Mouse (Mus musculus) ES-Bruce4 (cell line): ENCODE measurements around the gene Map3k14. TPM values are rescaled to one million over a fixed set of nuclear protein-coding genes. Genes with fewer than 3 reads are reported as not detected.
A peak's percentile ranks its signal among the peaks of the same experiment; 100 is the strongest.

Experiments
- H3K27ac ChIP-seq: 2 replicates; pipeline ENCODE4 v1.5.1; 2012; ENCODE audit warnings: low read length, inconsistent platforms; ENCODE audit not compliant: insufficient read depth
- H3K27me3 ChIP-seq: 2 replicates; pipeline ENCODE4 v1.6.1; 2012; ENCODE audit warnings: mild to moderate bottlenecking, low read length, inconsistent platforms; ENCODE audit not compliant: control insufficient read depth, poor library complexity, insufficient read depth, severe bottlenecking
- H3K36me3 ChIP-seq: 2 replicates; pipeline ENCODE4 v1.6.1; 2012; ENCODE audit warnings: inconsistent platforms, mild to moderate bottlenecking, low read length, moderate library complexity; ENCODE audit not compliant: control insufficient read depth, poor library complexity, insufficient read depth, severe bottlenecking
- H3K4me1 ChIP-seq: one replicate; pipeline ENCODE4 v1.8.1; 2011; ENCODE audit warnings: low read length; ENCODE audit not compliant: control insufficient read depth, insufficient read depth
- H3K4me3 ChIP-seq: 2 replicates; pipeline ENCODE4 v1.5.1; 2011; ENCODE audit warnings: low read depth, mild to moderate bottlenecking, low read length
- H3K9ac ChIP-seq: 2 replicates; pipeline ENCODE4 v1.6.1; 2012; ENCODE audit warnings: low read depth, mild to moderate bottlenecking, inconsistent platforms; ENCODE audit not compliant: poor library complexity, severe bottlenecking
- H3K9me3 ChIP-seq: replicated peaks from 2 replicates; pipeline ENCODE4 v1.6.1; 2012; ENCODE audit warnings: mild to moderate bottlenecking, low read length, inconsistent platforms; ENCODE audit not compliant: control insufficient read depth, poor library complexity, insufficient read depth, severe bottlenecking
- CTCF ChIP-seq: IDR thresholded peaks from one replicate; pipeline ENCODE4 v1.8.1; 2011; ENCODE audit warnings: low read depth, low read length
- EP300 ChIP-seq: IDR thresholded peaks from 2 replicates; pipeline ENCODE4 v1.6.1; 2011; ENCODE audit warnings: low read depth, low read length; ENCODE audit not compliant: insufficient read depth
- POLR2A ChIP-seq: IDR thresholded peaks from one replicate; pipeline ENCODE4 v1.8.1; 2011; ENCODE audit warnings: low read length; ENCODE audit not compliant: insufficient read depth
- polyA plus RNA-seq: library from polyadenylated mRNA; stranded (reverse); fragments of >200 nt; gene quantifications from 2 replicates; pipeline ENCODE4 v1.2.4, GENCODE M21; 2011; ENCODE audit warnings: low read depth; ENCODE audit not compliant: missing spikeins, insufficient read depth, insufficient read length

Map3k14 gene
- polyA plus RNA-seq, 1 experiment = 2.2 TPM

DNA sequence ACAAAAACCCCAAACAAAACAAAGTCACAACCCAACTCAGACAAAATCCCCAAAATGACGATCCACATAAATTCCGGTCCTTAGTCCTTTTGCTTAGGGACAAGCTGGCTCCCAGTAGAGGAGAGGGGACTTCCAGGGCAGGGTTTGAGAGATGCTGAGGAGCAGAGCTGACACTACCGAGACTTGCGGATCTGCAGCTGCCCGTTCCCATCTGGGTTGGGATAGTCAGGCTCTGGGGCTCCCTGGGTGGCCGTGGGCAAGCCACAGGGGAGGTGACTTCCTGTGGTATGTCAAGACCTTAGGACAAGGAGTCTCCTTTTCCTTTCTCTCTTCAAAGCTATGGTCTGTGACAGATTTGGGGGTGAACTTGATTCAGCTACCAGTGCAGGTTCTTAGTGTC, 30.8 kb downstream of the Map3k14 start:
- Histone ChIP-seq H3K36me3 (no peaks in the 10 kb centered on the region), H3K9ac (no peak overlapping the region), H3K27ac (no peak overlapping the region)

DNA sequence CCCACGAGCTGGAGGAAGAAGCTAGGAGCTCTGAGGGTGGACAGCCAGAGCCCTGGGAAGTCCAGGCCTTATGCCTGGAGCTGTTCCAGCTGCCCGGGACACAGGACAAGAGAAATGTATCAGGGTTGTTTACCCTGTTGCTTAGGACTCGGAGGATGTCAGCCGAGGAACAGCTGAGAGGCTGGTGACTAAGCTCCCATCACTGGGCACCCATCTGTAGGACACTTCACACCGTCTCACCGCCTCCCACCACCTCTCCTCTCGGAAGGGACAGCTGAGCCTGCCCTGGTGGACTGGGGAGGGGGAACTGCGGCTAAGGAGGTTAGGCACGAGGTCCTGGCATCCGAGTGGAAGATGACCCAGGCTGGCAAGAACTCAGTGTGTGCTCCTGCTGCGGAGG, 31.6 kb downstream of the Map3k14 start:
- Histone ChIP-seq H3K4me3 (no peak overlapping the region), H3K9me3 (no peaks in the 10 kb centered on the region), H3K9ac (no peak overlapping the region), H3K27ac (no peak overlapping the region), H3K27me3 (no peaks in the 10 kb centered on the region), H3K4me1 (no peaks in the 10 kb centered on the region), H3K36me3 (no peaks in the 10 kb centered on the region)
- TF ChIP-seq EP300 (no peak), CTCF (no peak), POLR2A (no peak)

More for the DNA sequence above, 30.8 kb downstream of the Map3k14 start:
- H3K9me3 ChIP-seq = no peaks in the 10 kb centered on the region
- no peaks in the 10 kb centered on the region for H3K27me3 ChIP-seq
- no peak for TF ChIP-seq EP300
- H3K4me3 ChIP-seq = no peak overlapping the region
- no peaks in the 10 kb centered on the region for H3K4me1 ChIP-seq

DNA sequence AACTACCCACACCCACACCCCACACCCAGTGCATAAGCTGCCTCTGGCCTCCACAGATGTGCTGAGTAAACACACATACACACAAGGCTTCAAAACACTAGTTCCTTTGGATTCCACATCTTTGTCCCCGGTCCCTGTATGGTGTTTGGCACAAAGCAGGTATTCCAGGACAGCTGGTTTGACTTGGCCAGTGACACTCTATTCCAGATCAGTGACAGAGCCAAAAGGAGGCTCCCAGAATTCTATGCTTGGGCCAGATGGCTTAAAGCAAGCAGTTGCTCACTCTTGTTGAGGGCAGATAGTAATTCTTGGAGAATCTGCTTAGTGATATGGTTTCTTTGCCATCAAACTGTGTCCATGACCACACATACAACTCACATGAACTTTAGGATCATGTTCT, 32.8 kb downstream of the Map3k14 start:
- Histone ChIP-seq H3K4me3 (no peak overlapping the region), H3K9me3 (no peaks in the 10 kb centered on the region), H3K36me3 (no peaks in the 10 kb centered on the region), H3K27me3 (no peaks in the 10 kb centered on the region), H3K27ac (no peak overlapping the region), H3K9ac (no peak overlapping the region), H3K4me1 (no peaks in the 10 kb centered on the region)
- TF ChIP-seq CTCF = no peak
- TF ChIP-seq EP300 = no peak
- TF ChIP-seq POLR2A = no peak

DNA sequence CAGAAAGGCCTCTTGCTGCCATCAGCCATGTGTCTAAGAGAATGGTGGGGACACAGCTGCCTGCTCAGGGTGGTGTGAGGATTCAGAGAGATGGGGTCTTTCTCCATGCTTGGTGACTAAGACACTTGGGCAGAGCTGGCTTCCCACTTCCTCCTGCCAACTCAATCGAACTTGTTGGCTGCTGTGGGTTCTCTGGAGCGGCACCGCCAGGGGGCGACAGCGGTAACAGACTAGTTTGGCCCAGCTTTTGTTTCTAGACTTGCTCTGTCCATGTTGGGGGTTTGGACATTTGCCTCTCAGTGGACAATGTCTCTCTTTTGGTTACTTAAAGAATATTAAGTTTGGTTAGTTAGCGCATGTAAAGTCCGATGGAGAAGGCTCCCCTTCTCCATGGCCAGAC, 34.3 kb downstream of the Map3k14 start:
- H3K27ac ChIP-seq = no peak overlapping the region
- H3K27me3 ChIP-seq = no peaks in the 10 kb centered on the region
- no peak overlapping the region for H3K4me3 ChIP-seq
- no peak overlapping the region for H3K9ac ChIP-seq
- no peaks in the 10 kb centered on the region for H3K9me3 ChIP-seq
- TF ChIP-seq POLR2A (no peak), CTCF (peak; percentile 73)
- H3K36me3 ChIP-seq = no peaks in the 10 kb centered on the region
- no peaks in the 10 kb centered on the region for H3K4me1 ChIP-seq

DNA sequence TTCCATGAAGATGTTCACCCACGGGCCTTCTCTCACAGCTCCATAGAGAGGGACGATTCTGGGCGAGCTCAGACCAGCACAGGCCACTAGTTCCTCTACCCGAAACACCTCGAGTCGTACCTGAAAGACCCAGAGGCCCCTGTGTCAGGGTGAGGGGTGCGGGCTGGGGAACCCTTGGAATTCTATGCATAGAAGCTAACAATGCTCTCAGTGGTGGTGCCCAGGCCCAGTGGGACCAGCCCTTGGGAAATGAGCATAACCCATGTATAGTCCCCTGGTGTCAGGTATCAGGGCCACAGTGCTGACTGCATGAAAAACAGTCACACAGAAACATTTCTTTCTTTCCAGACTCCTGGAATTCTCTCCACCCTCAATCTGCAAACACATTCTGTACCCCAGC, 35.9 kb downstream of the Map3k14 start:
- no peaks in the 10 kb centered on the region for H3K9me3 ChIP-seq
- no peaks in the 10 kb centered on the region for H3K27me3 ChIP-seq
- H3K9ac ChIP-seq = no peak overlapping the region
- TF ChIP-seq POLR2A (no peak), EP300 (no peak), CTCF (no peak)
- no peaks in the 10 kb centered on the region for H3K4me1 ChIP-seq
- H3K4me3 ChIP-seq = no peak overlapping the region
- no peak overlapping the region for H3K27ac ChIP-seq
- no peaks in the 10 kb centered on the region for H3K36me3 ChIP-seq

DNA sequence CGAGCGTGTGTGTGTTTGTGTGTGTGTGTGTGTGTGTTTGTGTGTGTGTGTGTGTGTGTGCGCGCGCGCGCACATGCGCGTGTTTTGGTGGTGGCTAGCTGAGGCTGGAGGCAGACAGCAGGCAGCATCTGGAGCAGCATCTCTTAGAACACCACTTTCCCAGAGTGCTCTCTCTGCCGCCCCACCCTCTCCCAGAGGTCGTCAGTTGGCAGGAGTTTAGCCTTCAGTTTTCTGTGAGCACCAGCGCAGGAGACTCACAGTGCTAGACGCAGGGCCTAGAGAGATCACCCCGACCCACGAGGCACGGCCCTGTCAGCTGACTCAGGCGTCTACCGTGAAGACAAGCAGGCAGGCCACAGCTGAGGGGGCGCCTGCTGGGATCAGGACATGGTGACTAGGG, 36.6 kb downstream of the Map3k14 start:
- no peaks in the 10 kb centered on the region for H3K9me3 ChIP-seq
- H3K27ac ChIP-seq = no peak overlapping the region
- no peaks in the 10 kb centered on the region for H3K27me3 ChIP-seq
- no peaks in the 10 kb centered on the region for H3K4me1 ChIP-seq
- H3K36me3 ChIP-seq = no peaks in the 10 kb centered on the region
- no peak for TF ChIP-seq CTCF
- TF ChIP-seq EP300 = no peak
- TF ChIP-seq POLR2A = no peak
- no peak overlapping the region for H3K9ac ChIP-seq
- H3K4me3 ChIP-seq = peak overlapping the region; percentile 31

DNA sequence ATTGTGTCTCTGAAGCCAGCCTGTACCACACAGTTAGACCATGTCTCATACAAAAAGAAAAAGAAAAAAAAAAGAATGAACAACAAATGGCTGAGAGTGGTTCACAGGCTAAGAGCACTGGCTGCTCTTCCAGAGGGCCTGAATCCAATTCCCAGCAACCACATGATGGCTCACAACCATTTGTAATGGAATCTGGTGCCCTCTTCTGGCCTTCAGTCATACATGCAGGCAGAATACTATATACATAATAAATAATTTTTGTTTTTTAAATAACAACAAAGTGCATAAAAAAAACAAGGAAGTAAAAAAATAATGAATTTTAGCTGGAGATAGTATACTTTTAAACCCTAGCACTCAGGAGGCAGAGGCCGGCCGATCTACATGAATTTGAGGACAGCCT, 37.7 kb downstream of the Map3k14 start:
- Histone ChIP-seq H3K4me1 (no peaks in the 10 kb centered on the region), H3K27ac (no peak overlapping the region), H3K4me3 (no peak overlapping the region), H3K9ac (no peak overlapping the region), H3K9me3 (no peaks in the 10 kb centered on the region), H3K27me3 (no peaks in the 10 kb centered on the region), H3K36me3 (no peaks in the 10 kb centered on the region)
- peak; percentile 11 for TF ChIP-seq CTCF
- TF ChIP-seq EP300 = no peak
- TF ChIP-seq POLR2A = no peak
